Mouse (Mus musculus): ENCODE measurements at regions not wholly inside any gene's neighbourhood (a gene's known extent, or its start where the extent isn't known, plus 50 kb on each side); places are given as distances from the start of the nearest gene placed in this dataset.

- TF ChIP-seq GATA1 (IDR thresholded peaks at IDR 0.05; ENCODE audit: borderline replicate concordance, low read length) = no peak
- no peak for TF ChIP-seq FLI1 (IDR thresholded peaks at IDR 0.05; ENCODE audit: low read length)
Observed at GRCm38 (mm10) chr9:122586986-122587385, 160.2 kb upstream of the Topaz1 start.

Data from megakaryocyte, embryonic 14.5 days (primary cell).